Mouse (Mus musculus): ENCODE measurements at regions not wholly inside any gene's neighbourhood (a gene's known extent, or its start where the extent isn't known, plus 50 kb on each side); places are given as distances from the start of the nearest gene placed in this dataset.

DNA sequence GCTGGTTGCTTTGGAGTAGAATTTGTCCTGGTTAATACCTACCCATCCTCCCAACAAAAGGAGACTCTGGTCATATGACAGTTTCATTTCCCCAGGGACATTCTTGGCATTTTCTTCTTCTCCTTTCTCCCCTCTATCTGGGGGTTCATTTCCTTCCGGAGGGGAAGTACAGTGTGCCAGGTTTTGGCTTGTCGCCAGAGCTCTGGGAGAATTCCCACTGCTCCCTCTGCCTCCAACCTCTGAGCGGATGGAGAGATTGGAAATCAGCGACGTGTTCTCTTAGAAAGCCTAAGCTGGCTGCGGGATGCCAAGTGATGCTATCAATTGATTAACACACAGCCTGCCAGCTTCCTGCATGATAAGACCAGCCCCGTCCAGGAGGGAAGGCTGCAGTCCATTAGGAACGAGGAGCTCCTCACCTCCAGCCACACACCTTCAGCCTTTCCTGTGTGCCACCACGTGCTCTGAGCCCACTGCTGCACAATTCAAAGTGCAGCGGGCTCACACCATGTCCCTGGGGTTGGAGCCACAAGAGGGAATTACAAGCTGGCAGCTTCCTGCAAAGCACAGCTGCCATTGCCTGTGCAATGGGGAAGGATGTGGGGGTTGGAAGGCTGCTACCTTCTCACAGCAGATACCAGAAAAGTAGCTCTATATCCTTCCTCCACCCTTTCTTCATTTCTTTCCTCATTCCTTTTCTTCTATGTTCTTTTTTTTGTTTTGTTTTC is 110.2 kb downstream of the Maf start:
- TF ChIP-seq CTCF (conservative IDR thresholded peaks at IDR 0.05; ENCODE audit: low read length) (no peak), NANOG (IDR thresholded peaks at IDR 0.05; ENCODE audit: borderline replicate concordance, low read length) (no peak), POU5F1 (IDR thresholded peaks at IDR 0.05; ENCODE audit: borderline replicate concordance, low read length) (no peak)
- H3K36me3 ChIP-seq (ENCODE audit: insufficient read depth, low read length), result no peaks in the 10 kb centered on the region

DNA sequence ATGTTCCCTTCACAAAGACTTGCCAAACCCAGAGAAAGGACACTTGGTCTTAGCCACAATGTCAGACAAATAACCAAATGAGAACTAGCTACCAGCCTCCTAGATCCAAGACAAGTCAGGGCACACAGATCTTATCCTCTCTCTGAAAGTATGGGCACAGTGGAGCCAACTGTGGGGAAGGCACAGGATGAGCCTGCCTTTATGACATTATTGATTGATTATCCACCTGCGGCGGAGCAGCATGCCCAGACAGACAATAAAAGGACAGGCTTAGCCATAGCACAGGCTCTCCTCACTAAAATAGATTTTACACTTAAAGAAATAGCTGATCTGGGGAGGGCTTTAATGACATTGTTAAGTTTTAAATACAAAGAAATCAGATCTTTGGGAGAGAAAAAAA is 117.9 kb downstream of the Maf start:
- Histone ChIP-seq H3K4me1 (replicated peaks; ENCODE audit: low read depth, low read length) (no peaks in the 10 kb centered on the region), H3K36me3 (ENCODE audit: insufficient read depth, low read length) (no peaks in the 10 kb centered on the region), H3K9me3 (ENCODE audit: low read length) (no peaks in the 10 kb centered on the region), H3K27me3 (ENCODE audit: insufficient read depth, low read length) (no peaks in the 10 kb centered on the region), H3K4me3 (replicated peaks; ENCODE audit: low read length) (no peak overlapping the region)
- TF ChIP-seq CTCF (conservative IDR thresholded peaks at IDR 0.05; ENCODE audit: low read length), result no peak
- TF ChIP-seq NANOG (IDR thresholded peaks at IDR 0.05; ENCODE audit: borderline replicate concordance, low read length), result no peak
- no peak for TF ChIP-seq POU5F1 (IDR thresholded peaks at IDR 0.05; ENCODE audit: borderline replicate concordance, low read length)

More for the DNA sequence above, 110.2 kb downstream of the Maf start:
- Histone ChIP-seq H3K4me1 (replicated peaks; ENCODE audit: low read depth, low read length) (no peaks in the 10 kb centered on the region), H3K27me3 (ENCODE audit: insufficient read depth, low read length) (peaks cover 5% of the 10 kb centered on the region), H3K9me3 (ENCODE audit: low read length) (peaks cover 13% of the 10 kb centered on the region; the same call in 1 of the 2 replicates), H3K4me3 (replicated peaks; ENCODE audit: low read length) (no peak overlapping the region)

DNA sequence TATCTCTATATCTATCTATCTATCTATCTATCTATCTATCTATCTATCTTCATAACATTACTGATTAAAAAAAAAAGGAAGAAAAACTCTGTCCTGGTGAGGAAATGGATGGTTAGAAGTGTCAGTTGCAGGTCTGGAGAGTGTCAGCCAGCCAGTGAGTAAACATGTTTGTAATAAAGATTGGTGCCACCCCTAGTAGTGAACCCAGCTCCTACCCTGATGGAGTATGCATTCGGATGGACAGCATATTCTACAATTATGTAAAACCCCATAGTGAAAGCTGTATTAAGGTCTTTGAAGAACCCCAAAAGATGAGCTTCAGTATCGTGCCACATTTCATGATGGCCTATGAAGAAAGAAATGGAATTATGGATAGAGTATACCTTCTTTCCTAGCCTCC is 118.5 kb downstream of the Maf start:
- no peaks in the 10 kb centered on the region for H3K4me1 ChIP-seq (replicated peaks; ENCODE audit: low read depth, low read length)
- no peaks in the 10 kb centered on the region for H3K36me3 ChIP-seq (ENCODE audit: insufficient read depth, low read length)
- no peak overlapping the region for H3K4me3 ChIP-seq (replicated peaks; ENCODE audit: low read length)
- TF ChIP-seq NANOG (IDR thresholded peaks at IDR 0.05; ENCODE audit: borderline replicate concordance, low read length), result no peak
- no peak for TF ChIP-seq POU5F1 (IDR thresholded peaks at IDR 0.05; ENCODE audit: borderline replicate concordance, low read length)
- no peak for TF ChIP-seq CTCF (conservative IDR thresholded peaks at IDR 0.05; ENCODE audit: low read length)
- H3K27me3 ChIP-seq (ENCODE audit: insufficient read depth, low read length), result no peaks in the 10 kb centered on the region
- H3K9me3 ChIP-seq (ENCODE audit: low read length), result no peaks in the 10 kb centered on the region

DNA sequence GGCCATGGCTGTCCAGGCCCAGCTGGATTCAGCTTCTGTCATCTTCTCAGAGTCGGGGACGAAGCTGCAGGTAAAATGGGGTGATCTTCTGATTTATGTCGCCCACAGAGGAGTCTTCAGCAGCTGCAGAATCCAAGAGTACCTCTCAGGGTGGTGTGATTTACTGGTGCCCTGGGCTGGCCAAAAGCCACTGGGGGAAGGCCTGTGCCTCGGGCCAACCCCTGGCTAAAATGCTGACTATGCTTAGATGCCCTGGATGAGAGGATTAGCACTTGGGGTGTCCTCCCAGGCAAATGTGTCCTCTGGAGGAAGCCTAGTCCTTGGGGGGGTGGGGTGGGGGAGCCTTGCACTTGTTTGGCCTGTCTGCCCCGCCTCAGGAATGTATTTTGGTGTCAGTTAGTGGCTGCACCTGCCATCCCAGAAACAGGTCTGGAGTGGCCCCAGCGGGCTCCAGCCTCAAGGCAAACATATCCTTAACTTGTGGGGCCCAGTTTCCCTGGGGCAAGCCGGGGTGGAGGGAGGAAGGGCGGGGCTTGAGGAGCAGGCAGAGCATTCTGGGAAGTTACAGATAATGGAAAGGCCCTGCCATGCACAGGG is 123.2 kb downstream of the Maf start:
- Histone ChIP-seq H3K36me3 (ENCODE audit: insufficient read depth, low read length) (no peaks in the 10 kb centered on the region), H3K9me3 (ENCODE audit: low read length) (peaks cover 11% of the 10 kb centered on the region), H3K4me1 (replicated peaks; ENCODE audit: low read depth, low read length) (no peaks in the 10 kb centered on the region), H3K4me3 (replicated peaks; ENCODE audit: low read length) (no peak overlapping the region), H3K27me3 (ENCODE audit: insufficient read depth, low read length) (no peaks in the 10 kb centered on the region)
- TF ChIP-seq NANOG (IDR thresholded peaks at IDR 0.05; ENCODE audit: borderline replicate concordance, low read length) (no peak), POU5F1 (IDR thresholded peaks at IDR 0.05; ENCODE audit: borderline replicate concordance, low read length) (no peak), CTCF (conservative IDR thresholded peaks at IDR 0.05; ENCODE audit: low read length) (no peak)

DNA sequence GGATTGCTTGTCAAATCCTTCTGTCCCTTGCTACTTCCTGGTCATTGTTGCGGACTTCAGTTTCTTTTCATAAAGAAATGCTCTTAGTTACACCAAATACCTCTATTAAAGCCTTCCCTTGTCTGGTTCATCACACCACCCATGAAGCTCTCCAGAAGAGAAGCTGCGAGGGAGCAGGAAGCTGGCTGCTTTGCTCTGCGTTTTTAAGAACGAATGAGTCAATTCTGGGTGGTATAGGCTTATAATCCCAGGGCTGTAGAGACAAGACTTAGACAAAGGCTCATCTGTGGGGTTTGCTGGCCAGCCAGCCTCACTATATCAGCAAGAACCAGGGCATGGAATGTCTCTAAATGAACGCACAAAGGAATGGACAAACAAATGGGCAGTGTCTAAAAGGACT is 124.4 kb downstream of the Maf start:
- peaks cover 11% of the 10 kb centered on the region for H3K9me3 ChIP-seq (ENCODE audit: low read length)

DNA sequence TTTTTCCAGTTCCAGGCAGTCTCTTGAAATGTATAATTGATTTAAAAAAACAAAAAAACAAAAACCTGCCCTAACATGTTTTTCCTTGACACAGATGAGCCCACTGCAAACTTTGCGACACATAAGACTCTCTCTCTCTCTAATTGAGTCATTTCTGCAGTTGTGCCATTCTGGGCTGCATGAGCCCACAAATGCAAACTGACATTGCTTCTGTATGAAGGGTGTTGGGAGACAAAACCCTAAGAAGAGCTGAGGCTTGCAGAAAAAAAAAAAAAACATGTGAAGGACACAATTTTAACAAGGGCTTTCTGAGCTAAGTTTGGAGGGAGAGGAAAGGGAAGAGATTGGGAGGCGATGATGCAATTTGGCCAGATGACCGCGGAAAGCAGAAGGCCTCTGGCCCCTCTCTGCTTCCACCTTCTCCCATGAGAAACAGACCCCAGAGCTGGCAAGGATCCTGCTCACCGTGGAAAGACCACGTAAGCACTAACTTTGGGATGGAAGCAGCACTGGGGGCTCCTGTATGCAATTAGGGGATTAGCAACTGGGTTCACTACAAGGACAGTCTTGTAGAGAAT is 125.6 kb downstream of the Maf start:
- no peak overlapping the region for H3K4me3 ChIP-seq (replicated peaks; ENCODE audit: low read length)
- peaks cover 11% of the 10 kb centered on the region for H3K9me3 ChIP-seq (ENCODE audit: low read length)
- no peaks in the 10 kb centered on the region for H3K4me1 ChIP-seq (replicated peaks; ENCODE audit: low read depth, low read length)
- no peaks in the 10 kb centered on the region for H3K27me3 ChIP-seq (ENCODE audit: insufficient read depth, low read length)
- TF ChIP-seq NANOG (IDR thresholded peaks at IDR 0.05; ENCODE audit: borderline replicate concordance, low read length), result no peak
- TF ChIP-seq POU5F1 (IDR thresholded peaks at IDR 0.05; ENCODE audit: borderline replicate concordance, low read length), result no peak
- TF ChIP-seq CTCF (conservative IDR thresholded peaks at IDR 0.05; ENCODE audit: low read length), result no peak
- no peaks in the 10 kb centered on the region for H3K36me3 ChIP-seq (ENCODE audit: insufficient read depth, low read length)

More for the DNA sequence above, 124.4 kb downstream of the Maf start:
- TF ChIP-seq POU5F1 (IDR thresholded peaks at IDR 0.05; ENCODE audit: borderline replicate concordance, low read length) (no peak), NANOG (IDR thresholded peaks at IDR 0.05; ENCODE audit: borderline replicate concordance, low read length) (no peak), CTCF (conservative IDR thresholded peaks at IDR 0.05; ENCODE audit: low read length) (no peak)
- Histone ChIP-seq H3K36me3 (ENCODE audit: insufficient read depth, low read length) (no peaks in the 10 kb centered on the region), H3K4me3 (replicated peaks; ENCODE audit: low read length) (no peak overlapping the region), H3K27me3 (ENCODE audit: insufficient read depth, low read length) (no peaks in the 10 kb centered on the region), H3K4me1 (replicated peaks; ENCODE audit: low read depth, low read length) (no peaks in the 10 kb centered on the region)

DNA sequence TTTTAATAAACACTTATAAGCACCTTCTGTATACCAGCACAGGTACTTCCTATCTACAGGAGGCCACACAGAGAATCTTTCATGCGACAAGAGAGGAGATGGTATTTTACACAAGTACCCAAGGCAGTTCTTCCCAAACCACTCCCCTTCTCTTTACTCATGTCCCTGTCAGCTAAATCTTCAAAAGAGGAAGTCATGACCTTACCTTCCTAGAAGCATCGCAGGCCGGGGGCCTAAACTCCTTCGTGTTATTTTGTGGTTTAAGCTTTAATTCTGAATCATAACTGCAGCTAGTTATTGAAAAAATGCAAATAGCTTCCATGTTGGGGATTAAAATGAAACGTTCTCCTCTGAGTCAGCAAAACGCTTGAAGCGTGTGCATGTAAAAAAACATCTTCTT is 139.2 kb downstream of the Maf start:
- TF ChIP-seq NANOG (IDR thresholded peaks at IDR 0.05; ENCODE audit: borderline replicate concordance, low read length) (no peak), POU5F1 (IDR thresholded peaks at IDR 0.05; ENCODE audit: borderline replicate concordance, low read length) (no peak)
- no peaks in the 10 kb centered on the region for H3K27me3 ChIP-seq (ENCODE audit: insufficient read depth, low read length)

DNA sequence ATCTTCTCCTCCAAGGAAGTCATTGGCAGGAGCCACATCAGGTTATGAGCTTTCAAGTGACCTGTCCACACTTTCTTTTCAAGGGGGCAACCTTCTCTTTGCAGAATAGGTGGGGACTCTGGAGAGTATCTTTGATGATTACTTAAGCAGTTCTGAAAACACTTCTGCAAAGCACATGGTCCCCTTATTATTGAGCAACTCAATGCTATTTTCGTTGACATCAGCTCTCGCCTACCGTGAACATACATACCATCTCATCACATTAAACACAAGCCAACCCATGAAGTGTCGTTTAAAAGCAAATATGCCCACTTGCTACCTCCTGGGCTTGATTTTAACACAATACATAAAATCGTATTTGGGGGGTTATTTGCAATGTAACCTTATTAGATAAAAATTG is 141.8 kb downstream of the Maf start:
- Histone ChIP-seq H3K36me3 (ENCODE audit: insufficient read depth, low read length) (no peaks in the 10 kb centered on the region), H3K27me3 (ENCODE audit: insufficient read depth, low read length) (no peaks in the 10 kb centered on the region; the same call in 1 of the 2 replicates), H3K9me3 (ENCODE audit: low read length) (no peaks in the 10 kb centered on the region), H3K4me3 (replicated peaks; ENCODE audit: low read length) (no peak overlapping the region), H3K4me1 (replicated peaks; ENCODE audit: low read depth, low read length) (no peaks in the 10 kb centered on the region)
- TF ChIP-seq CTCF (conservative IDR thresholded peaks at IDR 0.05; ENCODE audit: low read length), result no peak
- no peak for TF ChIP-seq POU5F1 (IDR thresholded peaks at IDR 0.05; ENCODE audit: borderline replicate concordance, low read length)
- TF ChIP-seq NANOG (IDR thresholded peaks at IDR 0.05; ENCODE audit: borderline replicate concordance, low read length), result no peak

More for the DNA sequence above, 139.2 kb downstream of the Maf start:
- H3K9me3 ChIP-seq (ENCODE audit: low read length), result no peaks in the 10 kb centered on the region
- no peak overlapping the region for H3K4me3 ChIP-seq (replicated peaks; ENCODE audit: low read length)
- no peaks in the 10 kb centered on the region for H3K4me1 ChIP-seq (replicated peaks; ENCODE audit: low read depth, low read length)
- no peaks in the 10 kb centered on the region for H3K36me3 ChIP-seq (ENCODE audit: insufficient read depth, low read length)
